Mouse (Mus musculus) right cerebral cortex, adult 18-20 months (tissue): Measurements from ENCODE around the gene Abhd4.

Experiments used
- DNase-seq: peaks from one replicate; pipeline ENCODE4 v3.0.0; 2022; ENCODE audit warnings: mixed read lengths

Abhd4 gene

DNA sequence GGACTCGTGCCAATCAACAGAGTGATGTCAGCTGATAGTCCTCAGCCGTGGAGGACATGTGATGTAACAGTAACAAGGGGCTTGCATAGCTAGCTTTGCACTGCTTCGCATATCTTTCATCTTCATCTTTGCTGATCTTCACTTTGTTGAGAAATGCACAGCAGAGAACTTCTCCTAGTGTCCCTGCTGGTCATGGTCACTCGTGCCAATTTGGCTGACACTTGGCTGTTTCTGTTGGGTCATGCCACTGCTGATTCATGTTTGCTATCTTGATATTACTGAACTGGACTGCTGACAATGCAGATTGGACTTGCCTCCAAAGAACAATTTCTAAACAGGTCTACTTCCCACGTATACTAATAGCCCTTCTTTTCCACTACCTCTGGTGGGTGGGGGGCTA lies 46.1 kb downstream of the Abhd4 start:
- no peak for DNase-seq

DNA sequence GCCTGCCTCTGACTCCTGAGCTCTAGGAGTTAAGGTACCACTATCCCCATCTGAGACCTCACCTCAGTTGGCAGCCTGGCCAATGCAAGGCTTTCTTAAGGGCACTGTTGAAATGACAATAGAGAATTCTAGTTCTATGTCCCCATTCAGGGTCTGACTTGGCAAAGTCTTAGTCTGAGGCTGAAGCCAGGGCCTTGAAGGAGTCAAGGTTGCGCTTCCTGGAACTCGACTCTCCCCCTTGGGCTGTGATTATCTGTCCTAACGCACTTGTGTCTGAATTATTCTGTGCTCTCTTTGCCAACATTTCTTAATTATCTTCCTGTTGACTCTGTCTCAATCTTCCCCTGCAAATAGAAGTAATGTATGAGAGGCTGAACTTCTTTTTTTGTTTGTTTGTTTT lies 46.7 kb downstream of the Abhd4 start:
- no peak for DNase-seq

DNA sequence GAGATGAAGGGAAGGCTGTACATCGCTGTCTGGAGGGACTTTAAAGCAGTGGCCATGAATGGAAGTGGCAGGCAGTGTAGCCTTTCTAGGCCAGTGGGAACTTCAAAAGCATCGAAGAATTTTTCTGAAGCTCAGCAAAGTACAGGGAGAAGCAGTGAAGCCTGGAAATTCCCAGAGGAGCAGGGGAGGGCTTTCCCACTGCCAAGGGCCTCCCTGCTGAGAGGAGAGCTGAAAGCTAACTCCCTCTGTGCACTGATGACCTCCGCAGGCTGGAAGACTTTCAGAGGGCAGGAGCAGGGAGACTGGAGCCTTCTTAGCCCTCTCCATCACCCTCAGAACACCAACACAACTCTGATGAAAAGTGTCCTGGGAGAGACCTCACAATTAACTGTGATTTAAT lies 57.8 kb downstream of the Abhd4 start:
- DNase-seq, result no peak
